Mouse (Mus musculus): Measurements from ENCODE around the gene Fam171a2. TPM values are rescaled to one million over a fixed set of nuclear protein-coding genes. Genes with fewer than 3 reads are reported as not detected.

The Fam171a2 gene
- total RNA-seq (2023), result not detected

GRCm38 (mm10) chr11:102447497-102447896 is at the start of gene Fam171a2:
Gene Fam171a2 (minus strand): TSS chr11:102447682.

GRCm38 (mm10) chr11:102469648-102470357 is 22.3 kb upstream of the Fam171a2 start, which contains the start of gene Itga2b:
Gene Itga2b (minus strand): TSS chr11:102470122.

GRCm38 (mm10) chr11:102430121-102431017 is 17.1 kb downstream of the Fam171a2 start, which contains the start of gene Grn:
Gene Grn (plus strand): TSS chr11:102430315.

GRCm38 (mm10) chr11:102407834-102408215 is 39.7 kb downstream of the Fam171a2 start, which contains the start of gene Slc25a39:
Gene Slc25a39 (minus strand): TSS chr11:102407946.

GRCm38 (mm10) chr11:102393238-102393634 is 54.2 kb downstream of the Fam171a2 start, which contains the start of gene Rundc3a:
Gene Rundc3a (plus strand): TSS chr11:102393403.

Other genes with a start within 250 kb of the Fam171a2 start
- 100 to 1,000 TPM; 101 to 110 TPM for gene Hdac5, start 217.5 kb downstream of the Fam171a2 start, total RNA-seq (2023)
- gene BC030867, start 198.8 kb downstream of the Fam171a2 start, total RNA-seq (2023), result 1 to 10 TPM; 8.7 to 9.4 TPM
- under 1 TPM in 1 of 2 experiments, not detected in 1; 0.13 TPM for gene Asb16, start 178.9 kb downstream of the Fam171a2 start, total RNA-seq (2023)
- 10 to 100 TPM; 44.9 to 45.2 TPM for gene Tmub2, start 162.8 kb downstream of the Fam171a2 start, total RNA-seq (2023)
- 10 to 100 TPM; 54.9 to 66.5 TPM for gene Atxn7l3, start 151.1 kb downstream of the Fam171a2 start, total RNA-seq (2023)
- gene Ubtf, start 127.9 kb downstream of the Fam171a2 start, total RNA-seq (2023), result 10 to 100 TPM; 79.6 to 80.9 TPM
- gene Slc4a1, start 81.5 kb downstream of the Fam171a2 start, total RNA-seq (2023), result 10 to 100 TPM; 42.9 to 79.0 TPM
- gene Rundc3a, start 54.3 kb downstream of the Fam171a2 start, total RNA-seq (2023), result not detected
- 10 to 100 TPM; 44.2 to 50.6 TPM for gene Slc25a39, start 39.7 kb downstream of the Fam171a2 start, total RNA-seq (2023)
- 100 to 1,000 TPM; 301 to 325 TPM for gene Grn, start 17.4 kb downstream of the Fam171a2 start, total RNA-seq (2023)
- gene Itga2b, start 22.4 kb upstream of the Fam171a2 start, total RNA-seq (2023), result 10 to 100 TPM; 12.1 to 14.4 TPM
- gene Gpatch8, start 108.7 kb upstream of the Fam171a2 start, total RNA-seq (2023), result 10 to 100 TPM; 30.4 to 33.3 TPM
- gene Gm11627, start 131.8 kb upstream of the Fam171a2 start, total RNA-seq (2023), result not detected
- not detected for gene Fzd2, start 156.7 kb upstream of the Fam171a2 start, total RNA-seq (2023)
- gene Meioc, start 216.0 kb upstream of the Fam171a2 start, total RNA-seq (2023), result not detected

Measured in neutrophil, adult 83 days (primary cell).